Mouse (Mus musculus) liver, embryonic 14 days (tissue): ENCODE data around the gene Abhd15. TPM values are rescaled to one million over a fixed set of nuclear protein-coding genes. Genes with fewer than 3 reads are reported as not detected.

Source experiments
- polyA plus RNA-seq: library from polyadenylated mRNA; depleted of rRNA; stranded (reverse); fragments of >200 nt; gene quantifications from 2 replicates; pipeline ENCODE4 v1.2.3, GENCODE M21; 2012; rRNA removed

Gene Abhd15
- 0.72 and 0.92 TPM in 2 replicates for polyA plus RNA-seq

DNA sequence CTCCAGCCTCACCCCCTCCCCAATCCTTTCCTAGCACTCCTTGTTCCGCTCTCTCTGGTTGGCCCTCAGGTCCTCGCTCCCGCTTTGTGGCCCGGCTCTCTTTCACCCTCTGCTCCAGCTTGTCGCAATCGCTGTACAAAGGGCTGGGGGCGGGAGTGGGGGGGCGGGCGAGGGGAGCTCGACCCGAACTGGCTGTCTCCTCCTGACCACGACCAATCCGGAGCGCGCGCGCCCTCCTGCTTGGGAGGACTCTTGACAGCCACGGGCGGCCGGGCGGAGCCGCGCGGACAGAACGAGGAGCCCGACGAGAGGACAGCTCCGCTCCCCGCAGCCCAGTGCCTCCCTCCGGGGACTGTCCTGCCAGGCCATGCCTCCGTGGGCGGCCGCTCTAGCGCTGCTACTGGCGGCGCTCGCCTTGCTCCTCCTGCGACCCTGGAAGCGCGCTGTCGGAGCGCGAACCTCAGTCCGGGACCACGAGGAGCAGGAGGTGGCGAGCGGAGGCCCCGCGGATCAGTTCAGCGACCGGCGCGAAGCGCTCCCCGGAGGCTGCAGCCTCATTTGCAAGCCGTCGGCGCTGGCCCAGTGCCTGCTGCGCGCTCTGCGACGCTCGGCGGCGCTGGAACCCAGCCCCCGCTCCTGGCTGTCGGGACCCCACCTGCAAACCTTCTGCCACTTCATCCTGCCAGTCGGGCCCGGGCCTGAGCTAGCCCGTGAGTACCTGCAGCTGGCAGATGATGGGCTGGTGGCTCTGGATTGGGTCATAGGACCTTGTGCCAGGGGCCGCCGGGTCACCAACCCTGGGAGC is at the start of gene Abhd15:
Abhd15 (plus strand) TSS at position 290 of the 805 bp plus-strand sequence.

DNA sequence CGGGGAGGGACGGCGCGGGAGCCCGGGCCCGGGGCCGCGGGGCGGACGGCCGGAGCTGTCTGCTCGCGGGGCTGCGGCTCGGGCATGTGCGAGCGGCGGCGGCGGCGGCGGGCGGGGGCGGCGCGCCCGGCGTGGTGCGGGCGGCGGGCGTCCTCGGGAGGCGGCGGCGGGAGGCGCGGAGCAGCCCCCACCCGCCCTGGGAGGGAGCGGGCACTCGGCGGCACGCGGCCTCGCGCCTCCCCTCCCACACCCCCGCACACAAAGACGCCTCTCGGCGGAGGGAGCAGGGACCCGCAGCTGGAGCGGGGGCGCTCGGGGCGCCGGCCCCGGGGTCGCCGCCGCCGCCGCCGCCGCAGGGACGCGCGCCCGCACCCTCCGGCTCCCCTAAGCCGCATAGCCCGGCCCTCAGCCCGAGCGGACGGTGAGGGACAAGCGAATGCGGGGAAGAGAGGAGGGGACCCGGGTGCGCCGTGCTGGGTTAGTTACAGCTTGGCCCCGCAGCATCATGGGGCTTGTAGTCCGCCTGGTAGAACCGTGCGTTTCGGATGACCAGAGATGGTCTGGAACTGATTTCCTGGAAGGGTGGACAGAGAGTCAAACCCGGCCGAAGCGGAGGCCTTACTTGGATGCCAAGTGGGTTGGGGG is 25.2 kb upstream of the Abhd15 start, which contains the start of gene Ankrd13b:
Ankrd13b (minus strand) TSS at position 88 of the 645 bp plus-strand sequence.

DNA sequence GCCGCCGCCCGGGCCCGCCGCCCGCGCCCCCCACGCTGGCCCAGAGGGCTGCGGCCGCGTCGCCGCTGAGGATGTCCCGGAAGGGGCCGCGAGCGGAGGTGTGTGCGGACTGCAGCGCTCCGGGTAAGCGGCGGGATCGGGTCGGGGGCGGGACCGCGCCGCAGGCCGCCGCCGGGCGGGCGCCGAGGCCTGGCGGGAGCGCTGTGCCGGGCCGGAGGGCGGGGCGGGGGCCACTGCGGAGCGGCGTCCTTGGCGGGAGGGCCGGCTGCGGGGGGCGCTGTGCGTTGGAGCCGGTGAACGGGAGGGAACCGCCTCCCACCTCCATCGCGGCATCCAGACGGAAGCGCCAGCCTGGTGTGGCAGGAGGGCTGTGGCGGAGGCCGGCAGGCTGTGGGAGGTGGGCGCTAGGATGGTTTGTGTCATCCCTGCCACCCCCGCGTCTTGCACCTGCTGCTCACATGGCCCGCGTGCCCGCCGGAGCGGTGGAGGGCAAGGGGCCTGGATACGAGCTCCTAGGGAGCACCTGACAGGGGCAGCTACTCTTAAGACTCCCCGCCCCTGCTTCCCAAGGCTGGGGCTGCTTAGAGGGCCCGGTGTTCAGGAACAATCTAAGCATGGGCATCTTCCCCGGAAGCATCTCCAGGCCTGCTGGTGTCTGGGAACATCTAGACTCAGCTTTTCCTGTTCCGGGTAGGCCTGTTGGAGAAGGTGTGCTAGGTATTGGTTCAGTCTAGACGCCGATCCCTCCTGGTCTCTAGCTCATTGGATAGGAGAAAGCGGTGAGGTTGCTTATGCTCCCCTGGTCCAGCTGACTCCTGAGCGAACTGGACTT is 21.2 kb upstream of the Abhd15 start, which contains the start of gene Git1:
Git1 (plus strand) TSS at position 51 of the 832 bp plus-strand sequence.

DNA sequence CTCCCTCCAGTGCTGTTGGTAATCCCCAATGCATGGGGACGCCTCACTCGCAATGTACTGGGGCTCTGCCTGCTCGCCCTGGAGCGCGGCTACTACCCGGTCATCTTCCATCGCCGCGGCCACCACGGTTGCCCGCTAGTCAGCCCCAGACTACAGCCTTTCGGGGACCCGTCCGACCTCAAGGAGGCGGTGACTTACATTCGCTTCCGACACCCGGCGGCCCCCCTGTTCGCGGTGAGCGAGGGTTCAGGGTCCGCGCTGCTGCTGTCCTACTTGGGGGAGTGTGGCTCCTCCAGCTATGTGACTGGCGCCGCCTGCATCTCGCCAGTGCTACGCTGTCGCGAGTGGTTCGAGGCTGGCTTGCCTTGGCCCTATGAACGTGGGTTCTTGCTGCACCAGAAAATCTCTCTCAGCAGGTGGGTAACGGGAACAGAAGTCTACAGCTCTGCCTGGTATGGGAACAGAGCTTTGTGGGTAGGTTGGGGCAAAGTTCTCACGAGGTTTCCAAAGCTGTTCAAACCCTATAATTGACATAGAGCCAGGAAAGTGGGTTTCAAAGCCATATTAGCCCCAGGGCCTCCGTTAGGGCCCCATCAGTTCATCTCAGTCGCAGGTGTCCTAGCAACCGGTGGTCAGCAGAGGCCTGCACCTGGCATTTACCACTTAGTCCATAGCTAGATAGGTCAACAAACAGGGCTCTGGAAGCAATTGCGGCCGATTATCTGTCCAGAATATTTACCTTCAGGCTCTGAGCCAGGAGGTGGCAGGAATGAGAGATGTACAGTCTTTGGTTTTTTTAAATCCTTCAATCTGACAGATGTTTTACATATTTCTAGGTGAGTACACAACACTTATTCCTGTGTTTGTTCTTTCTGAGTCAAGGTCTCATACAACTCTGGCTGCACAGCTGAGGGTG is 974 bp downstream of the Abhd15 start, which contains the start of gene Trp53i13:
Trp53i13 (minus strand) TSS at position 344 of the 916 bp plus-strand sequence.

DNA sequence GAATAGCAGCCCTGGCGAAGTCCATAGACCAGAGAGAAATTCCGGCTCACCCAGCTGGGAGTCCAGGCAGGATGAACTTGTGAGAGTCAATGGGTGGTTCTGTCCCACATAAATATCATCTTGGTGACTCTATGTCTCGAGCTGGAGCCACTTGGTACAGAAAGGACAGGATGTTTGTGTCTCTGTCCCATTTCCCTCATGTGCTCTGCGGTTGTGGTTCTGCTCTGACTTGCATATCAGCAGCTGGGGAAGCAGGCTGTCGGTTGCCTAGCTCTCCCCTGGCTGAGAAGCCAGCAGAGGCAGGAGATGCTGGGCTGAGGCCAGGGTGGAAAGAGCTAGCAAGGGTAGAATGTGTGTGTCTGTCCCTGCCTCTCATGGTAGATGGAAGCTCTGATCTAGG is 4.1 kb downstream of the Abhd15 start, which contains the start of gene Gm10392:
Gm10392 (minus strand) TSS at position 156 of the 400 bp plus-strand sequence.

Other genes starting within 250 kb of the Abhd15 start
- gene Coro6, start 52.7 kb upstream of the Abhd15 start, polyA plus RNA-seq = 0.09 and 0.23 TPM in 2 replicates
- 3.4 and 3.6 TPM in 2 replicates for gene Ankrd13b, start 25.4 kb upstream of the Abhd15 start, polyA plus RNA-seq
- gene Git1, start 21.6 kb upstream of the Abhd15 start, polyA plus RNA-seq = 6.0 and 6.9 TPM in 2 replicates
- gene Trp53i13, start 859 bp downstream of the Abhd15 start, polyA plus RNA-seq = 2.6 and 2.7 TPM in 2 replicates
- not detected in 2 replicates for gene Gm10392, start 4.1 kb downstream of the Abhd15 start, polyA plus RNA-seq
- 3.7 and 4.5 TPM in 2 replicates for gene Taok1, start 92.7 kb downstream of the Abhd15 start, polyA plus RNA-seq
- 8.2 and 10.0 TPM in 2 replicates for gene Nufip2, start 171.0 kb downstream of the Abhd15 start, polyA plus RNA-seq
- gene Cryba1, start 210.2 kb downstream of the Abhd15 start, polyA plus RNA-seq = not detected in 2 replicates
- gene Myo18a, start 248.1 kb downstream of the Abhd15 start, polyA plus RNA-seq = 11.7 and 14.6 TPM in 2 replicates